Mouse (Mus musculus): ENCODE measurements around the gene Rbpj. TPM values are rescaled to one million over a fixed set of nuclear protein-coding genes. Genes with fewer than 3 reads are reported as not detected.
"Not testable (repeated sequence)": the region's sequence is repeated elsewhere in the genome, so short reads cannot be mapped to it uniquely, and the experiment has no call there.

Gene Rbpj
- total RNA-seq, 2 experiments from 2014 or later = 17.5 to 22.4 TPM

DNA sequence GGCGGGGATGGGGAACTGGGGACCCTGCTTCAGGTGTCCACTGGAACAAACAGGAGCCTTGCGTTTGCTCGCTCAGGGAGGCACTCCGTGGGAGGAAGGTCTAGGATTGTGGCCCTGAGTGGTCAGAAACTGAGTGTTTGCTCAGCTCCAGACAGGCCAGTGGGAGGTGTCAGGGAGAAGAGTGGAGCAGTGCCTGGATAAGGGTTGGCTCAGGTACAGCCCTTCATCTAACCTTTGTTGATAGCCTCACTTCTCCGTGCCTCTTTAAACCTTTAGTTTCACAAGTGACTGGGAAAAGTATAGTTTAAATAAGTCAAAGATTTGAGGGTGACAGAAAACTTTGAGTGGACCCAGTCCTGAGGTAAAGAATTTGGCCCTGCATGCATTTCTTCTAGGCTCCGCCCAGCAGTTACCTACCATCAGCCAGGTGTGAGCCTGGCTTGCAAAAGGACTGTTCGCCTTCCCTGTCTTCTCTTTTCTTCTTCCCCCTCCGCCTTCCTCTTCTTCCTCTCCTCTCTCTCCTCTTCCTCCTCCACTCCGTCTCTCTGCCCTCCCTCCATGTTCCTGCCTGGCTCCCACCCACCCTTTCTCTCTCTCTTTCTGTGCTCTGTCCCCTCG is 204.5 kb downstream of the Rbpj start:
- no peak for DNase-seq

DNA sequence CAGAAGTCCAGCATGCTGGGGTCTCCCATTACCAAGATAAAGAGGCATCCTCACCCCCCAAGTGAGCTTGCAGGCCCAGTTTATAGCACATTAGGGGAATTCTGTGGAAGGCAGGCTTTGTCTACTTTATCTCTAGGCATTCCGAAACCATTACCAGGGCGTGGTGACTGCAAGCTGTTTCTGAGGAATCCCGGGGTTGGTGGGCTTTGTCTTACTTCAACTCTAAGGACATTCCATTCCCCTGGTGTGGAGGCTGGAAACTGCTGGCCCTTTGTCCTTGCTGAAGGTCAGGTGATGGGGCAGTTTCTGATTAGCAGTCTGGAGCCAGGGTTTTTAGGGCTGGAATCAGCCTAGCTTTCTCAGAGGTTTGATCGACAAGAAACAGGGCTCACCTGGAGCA is 205.6 kb downstream of the Rbpj start:
- DNase-seq = no peak

DNA sequence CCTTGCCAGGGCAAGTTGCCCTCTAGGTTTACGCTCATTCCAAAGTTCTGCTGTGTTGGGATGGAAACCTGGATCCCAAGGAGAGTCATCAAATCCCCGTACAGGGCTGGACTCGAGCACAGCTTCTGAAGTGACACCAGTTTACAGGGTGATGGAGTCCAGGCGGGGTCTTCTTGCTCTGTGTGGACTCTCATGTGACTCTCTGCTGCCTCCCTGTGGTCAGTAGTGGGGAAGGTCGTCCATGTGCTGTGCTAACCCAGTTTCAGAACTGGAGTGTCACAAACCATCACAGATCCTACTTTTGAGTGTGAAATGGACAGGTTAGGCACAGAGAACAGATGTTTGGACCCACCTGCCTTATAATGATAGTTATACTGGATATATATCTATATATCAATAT is 206.4 kb downstream of the Rbpj start:
- peak; percentile 52 to 84 for DNase-seq

DNA sequence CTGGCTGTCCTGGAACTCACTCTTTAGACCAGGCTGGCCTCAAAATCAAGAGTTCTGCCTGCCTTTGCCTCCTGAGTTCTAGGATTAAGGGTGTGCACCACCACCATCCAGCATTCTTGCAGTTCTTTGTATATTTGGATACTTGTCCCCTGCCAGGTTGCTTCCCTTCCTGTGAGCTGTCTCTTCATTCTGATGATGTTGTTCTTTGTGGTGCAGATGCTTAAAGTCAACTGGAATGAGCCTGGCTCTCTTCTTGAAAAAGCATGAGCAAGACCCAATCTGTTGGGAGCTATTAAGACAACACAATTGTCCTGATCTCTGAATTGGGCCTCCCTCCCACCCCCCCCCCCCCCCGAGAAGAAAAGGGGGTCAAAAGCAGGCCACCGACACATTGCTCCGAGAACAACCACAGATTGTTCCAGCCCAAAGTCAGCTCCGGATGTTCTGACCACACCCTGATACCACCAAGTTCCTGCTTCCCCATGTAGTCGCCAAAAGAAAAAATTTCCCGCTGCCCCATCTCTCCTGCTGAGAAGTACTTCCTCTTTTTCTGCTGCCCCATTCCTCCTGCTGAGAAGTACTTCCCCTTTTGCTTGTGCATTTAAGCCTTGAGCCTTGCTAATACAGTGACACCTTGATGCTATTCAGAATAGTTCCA is 207.7 kb downstream of the Rbpj start:
- DNase-seq = not testable (repeated sequence)

DNA sequence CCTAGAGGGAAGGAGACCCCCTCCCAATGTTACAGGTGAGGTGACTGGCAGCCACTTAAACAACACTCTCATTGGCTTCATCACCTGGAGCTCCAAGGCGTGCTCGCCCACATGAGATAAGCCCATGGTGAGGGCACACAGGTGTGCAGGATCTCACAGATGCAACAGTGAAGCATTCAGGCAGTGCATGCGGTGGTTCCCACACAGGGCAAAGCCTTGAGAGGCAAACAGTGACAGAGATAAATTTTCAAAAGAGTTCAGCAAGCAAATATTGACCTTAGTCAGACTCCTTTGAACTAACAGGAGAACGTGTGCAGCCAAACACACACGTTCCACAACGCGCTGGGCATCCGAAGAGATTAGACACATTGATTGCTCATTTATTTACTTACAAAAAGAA is 210.7 kb downstream of the Rbpj start:
- DNase-seq = no peak

DNA sequence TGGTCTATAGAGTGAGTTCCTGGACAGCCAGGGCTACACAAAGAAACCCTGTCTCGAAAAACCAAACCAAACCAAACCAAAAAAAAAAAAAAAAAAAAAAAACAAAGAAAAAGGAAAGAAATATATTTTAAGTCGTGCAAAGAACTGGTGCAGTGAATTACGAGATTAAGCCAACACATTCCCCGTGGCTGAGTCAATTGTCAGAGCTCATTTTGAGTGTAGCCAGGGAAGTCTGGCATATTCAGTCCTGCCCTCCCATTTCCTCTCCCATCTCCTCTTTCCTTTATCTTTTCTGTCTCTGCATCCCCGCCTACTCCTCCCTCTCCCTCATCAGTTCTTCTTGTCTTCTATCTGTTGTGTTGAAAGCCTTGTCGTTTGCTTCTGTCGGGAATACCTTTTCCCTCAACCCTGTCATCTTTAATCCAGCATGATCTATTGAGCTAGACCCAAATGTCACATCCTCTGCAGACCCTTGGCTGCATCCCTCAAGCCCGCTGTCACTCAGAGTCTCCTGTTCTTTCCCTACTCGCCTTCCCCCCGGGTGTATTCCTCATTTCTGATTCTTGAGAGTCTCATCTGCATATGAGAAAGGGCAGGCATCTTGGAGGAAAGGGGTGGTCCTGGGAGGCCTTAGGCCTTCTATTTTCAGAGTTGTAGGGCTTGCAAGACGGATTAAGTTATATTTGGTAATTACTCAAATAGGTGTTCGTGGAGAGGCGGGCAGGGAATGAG is 212.2 kb downstream of the Rbpj start:
- DNase-seq = no peak

DNA sequence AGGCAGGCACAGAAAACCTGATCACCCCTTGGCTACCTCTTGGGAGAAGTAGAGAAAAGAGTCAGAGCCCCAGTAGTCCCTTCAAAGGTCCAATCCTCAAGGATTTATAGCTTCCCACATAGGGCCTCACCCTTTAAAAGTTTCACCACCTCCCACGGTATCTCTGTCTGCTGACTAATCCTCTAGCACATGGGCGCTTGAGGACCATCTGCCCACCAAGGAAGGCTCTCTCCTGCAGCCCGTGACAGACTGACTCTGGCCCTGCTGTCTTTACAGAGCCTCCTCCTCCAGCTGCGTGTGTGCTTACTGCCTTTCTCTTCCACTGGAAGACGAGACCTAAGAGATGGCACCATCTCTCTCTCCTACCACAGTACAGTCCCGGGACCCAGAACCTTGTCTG is 213.7 kb downstream of the Rbpj start:
- no peak for DNase-seq

DNA sequence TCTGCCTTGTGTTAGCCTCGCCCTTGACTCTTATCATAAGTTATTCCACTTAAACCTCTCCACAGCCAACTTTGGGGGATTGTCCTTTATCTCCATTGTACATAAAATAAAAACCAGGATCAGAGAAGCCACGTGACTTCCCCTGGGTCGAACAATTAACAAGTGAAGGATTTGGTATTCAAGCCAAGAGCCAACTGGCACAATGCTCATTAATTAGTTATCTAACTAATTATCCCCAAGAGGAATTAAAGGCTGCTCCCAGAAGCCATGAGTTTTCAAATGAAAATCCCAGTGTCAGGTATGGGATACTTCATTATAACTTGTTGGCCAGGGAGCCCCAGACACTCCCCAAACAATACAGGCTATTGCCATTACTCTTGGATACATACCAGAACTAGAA is 218.0 kb downstream of the Rbpj start:
- no peak for DNase-seq

DNA sequence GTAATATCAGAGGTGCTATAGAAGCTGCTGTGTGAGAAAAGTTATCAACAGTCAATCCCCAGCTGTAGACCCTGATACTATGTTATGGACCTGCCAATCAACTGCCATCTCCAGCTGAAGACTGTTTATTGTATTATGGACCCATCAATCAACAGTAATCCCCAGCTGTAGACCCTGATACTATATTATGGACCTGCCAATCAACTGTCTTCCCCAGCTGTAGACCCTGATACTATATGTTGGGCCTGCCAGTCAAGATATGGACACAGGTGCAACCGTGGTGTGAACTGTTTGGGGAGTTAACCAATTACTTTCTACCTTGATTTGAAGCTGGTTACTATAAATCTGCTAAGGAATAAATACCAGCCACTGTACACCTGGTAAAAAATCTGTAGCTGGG is 218.5 kb downstream of the Rbpj start:
- no peak for DNase-seq

DNA sequence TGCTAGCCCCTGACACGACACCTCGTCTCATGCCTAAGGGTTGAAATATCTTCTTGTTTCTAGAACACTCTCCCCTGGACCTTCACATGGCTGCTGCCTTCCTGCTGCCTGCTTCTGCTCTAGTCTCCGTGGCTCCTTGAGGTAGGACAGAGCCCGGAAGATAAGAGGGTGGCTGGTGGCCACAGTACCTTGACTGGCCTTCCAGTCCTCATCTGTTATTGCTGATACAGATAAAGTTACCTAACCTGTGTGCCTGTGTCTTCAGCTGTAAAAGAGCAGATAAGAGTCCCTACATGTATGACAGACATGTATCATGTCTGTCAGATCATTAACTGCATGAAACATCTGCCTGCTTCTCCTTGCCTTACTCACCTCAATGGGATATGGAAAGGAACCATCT is 219.7 kb downstream of the Rbpj start:
- DNase-seq = no peak

DNA sequence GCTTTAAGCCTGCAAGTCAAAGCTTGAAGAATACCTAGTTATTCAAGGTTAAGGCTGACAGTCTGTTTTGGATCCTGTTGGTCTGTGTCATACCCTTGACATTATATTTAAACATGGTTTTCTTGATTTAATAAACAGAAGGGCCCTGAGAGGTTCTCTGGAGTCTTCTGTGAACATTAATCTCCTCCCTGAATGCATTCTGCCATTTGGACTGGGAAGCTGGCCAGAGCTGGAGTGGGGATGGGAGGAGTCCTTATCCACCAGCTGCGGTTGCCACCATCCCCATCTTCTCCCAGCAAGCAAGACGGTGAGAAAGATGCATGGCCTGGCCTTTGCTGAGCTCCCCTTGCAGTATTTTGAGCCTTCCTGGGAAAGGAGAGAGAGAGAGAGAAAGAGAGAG is 220.4 kb downstream of the Rbpj start:
- DNase-seq = no peak

DNA sequence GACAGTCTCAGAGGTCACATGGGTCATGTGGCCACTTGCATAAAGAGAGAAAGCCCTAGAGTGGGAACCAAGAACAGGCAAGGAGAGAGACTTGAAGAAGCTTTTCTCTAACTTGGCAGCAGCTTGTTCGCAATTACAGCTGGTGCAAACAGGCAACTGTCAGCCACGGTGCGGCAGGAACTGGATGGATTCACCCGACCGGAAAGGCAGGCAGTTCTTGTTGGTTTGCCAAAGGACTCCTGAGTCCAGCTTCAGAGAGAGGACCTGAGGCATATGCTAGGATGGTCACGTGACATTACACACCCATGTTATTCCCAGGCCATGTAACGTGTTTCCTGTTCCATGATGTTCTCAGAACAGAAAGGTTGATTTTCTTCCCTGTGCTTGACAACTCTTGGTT is 222.4 kb downstream of the Rbpj start:
- DNase-seq = no peak

DNA sequence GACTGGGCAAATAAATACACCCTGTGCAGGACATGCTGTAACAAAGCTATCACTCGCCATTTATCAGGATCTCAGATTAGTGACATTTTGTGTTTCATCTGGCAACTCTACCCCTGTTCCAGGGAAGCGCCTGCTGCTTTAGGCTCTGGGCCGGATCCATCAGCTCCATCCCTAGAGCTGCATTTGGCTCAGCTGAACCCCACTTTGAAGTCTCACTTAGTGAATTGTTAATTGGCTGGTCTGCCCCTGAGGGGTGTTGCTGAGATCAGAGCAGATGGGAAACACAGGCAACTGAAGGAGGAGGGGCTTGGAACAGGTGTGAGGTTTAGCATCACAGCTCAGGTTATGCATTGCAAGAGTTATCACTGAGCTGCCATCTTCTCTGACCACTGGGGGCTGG is 225.6 kb downstream of the Rbpj start:
- DNase-seq = peak in 1 of 2 experiments; percentile 6

DNA sequence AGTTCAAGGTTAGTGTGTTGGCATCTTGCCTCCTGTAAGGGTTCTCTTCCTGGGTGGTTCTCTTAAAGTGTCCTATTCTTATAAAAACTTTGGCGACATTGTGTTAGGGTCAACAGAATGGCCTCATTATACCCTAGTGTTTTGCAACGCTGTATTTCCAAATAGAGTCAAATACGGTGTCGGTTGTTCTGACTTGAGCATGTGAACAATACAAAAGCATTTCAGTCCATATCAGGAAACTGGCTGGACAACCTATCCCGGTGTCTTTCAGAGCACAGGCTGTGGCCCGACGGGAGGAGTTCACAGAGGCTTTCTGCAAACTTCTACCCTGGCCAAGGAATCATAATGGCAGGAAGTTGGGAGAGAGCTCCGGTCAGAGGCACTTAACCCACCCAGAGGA is 226.1 kb downstream of the Rbpj start:
- peak in 1 of 2 experiments; percentile 12 for DNase-seq

DNA sequence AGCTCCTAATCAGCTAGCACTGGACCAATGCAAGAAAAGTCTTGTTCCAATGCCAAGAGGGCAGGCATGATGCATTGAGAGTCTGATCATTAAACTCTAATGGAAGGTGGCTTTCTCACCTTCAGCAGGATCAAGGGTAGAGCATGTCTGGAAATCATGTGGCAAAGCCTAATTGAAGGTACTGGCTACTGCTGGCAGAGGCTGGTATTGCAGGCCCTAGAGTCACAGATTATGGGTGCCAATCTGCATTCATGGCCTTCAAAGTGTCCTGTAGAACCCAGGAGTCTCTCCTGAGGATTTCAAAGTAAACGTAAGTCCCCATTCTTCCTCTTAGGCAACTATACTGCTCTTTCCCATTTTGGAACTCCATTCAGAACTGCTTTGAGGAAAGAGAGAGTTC is 226.7 kb downstream of the Rbpj start:
- DNase-seq = no peak

DNA sequence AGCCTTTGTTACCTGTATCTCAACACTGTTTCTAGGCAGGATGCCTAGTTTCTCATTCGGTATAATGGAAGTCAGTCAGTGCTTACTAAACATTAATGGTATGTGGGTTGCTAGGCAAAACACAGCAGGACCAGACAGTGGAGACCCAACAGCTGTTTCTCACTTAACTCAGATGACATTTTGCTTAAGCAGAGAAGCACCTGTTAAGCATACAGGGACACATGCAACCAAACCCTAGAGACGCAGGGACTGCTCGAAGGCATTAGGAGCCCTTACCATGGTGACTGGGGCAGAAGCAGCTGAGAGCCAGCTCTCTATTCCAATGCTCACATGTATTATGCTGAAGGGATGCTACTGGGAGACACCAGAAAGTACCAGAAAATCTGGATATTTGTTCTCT is 230.7 kb downstream of the Rbpj start:
- DNase-seq = no peak

DNA sequence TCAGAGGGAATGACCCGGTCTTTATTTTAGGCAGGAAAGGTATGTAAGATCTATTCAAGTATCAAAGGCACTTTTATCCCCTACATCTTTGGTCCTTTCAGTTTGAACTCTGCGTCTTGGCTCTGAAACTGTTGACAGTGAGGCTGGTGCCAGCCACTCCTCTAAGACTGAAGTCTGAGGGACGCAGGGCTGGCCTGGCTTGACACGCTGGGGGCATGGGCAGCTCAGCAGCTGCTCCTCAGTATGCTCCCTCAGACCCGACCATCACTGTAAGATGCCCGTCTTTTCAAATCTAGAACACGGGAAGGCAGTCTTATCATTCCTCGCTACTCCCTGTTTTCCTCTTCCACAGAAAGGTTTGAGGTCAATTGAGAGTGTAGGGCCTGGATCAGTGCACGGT is 231.8 kb downstream of the Rbpj start:
- no peak for DNase-seq

DNA sequence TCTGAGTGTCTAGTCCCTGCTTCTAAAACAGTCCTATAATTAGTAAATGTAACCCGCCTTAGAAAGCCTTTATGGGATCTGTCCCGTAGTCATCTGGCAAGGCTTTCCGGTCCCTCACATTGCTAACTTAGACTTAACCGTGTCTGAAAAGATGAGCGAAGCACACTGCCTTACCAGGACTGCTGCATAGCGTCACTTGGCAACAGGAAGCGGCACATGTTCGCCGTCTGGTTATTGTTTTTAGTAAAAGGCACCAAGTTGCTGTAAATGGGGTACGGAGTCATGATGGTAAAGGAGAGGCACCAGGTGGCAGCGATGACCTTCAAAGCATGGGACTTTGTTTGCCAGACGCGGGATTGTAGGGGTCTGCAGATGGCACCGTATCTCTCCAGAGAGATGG is 236.7 kb downstream of the Rbpj start:
- DNase-seq = no peak

Other genes with a start within 250 kb of the Rbpj start
- 100 to 1,000 TPM; 102 to 119 TPM for gene Smim20, start 199.1 kb upstream of the Rbpj start, total RNA-seq (2021)
- gene Cckar, start 241.6 kb downstream of the Rbpj start, total RNA-seq (2021) = not detected

Data from heart, adult 18-20 months (tissue).